Mouse (Mus musculus) thymus, adult 2 months (tissue): Measurements from ENCODE around the gene Abl1. TPM values are rescaled to one million over a fixed set of nuclear protein-coding genes. Genes with fewer than 3 reads are reported as not detected.
A peak's percentile ranks its signal among the peaks of the same experiment; 100 is the strongest.

Experiments
- DNase-seq: peaks from one replicate; pipeline ENCODE4 v3.0.0; 2021
- H3K27ac ChIP-seq: fragments of 200-500 bp; 2 replicates; pipeline ENCODE4 v1.5.1; 2012; ENCODE audit warnings: low read length, control low read depth; ENCODE audit not compliant: control insufficient read depth, insufficient read depth
- H3K27me3 ChIP-seq: fragments of 200-500 bp; 2 replicates; pipeline ENCODE4 v1.6.1; 2012; ENCODE audit warnings: mild to moderate bottlenecking, low read length, moderate library complexity, mixed read lengths; ENCODE audit not compliant: control insufficient read depth, insufficient read depth
- H3K36me3 ChIP-seq: fragments of 200-500 bp; 2 replicates; pipeline ENCODE4 v1.6.1; 2012; ENCODE audit warnings: mild to moderate bottlenecking, low read length, moderate library complexity; ENCODE audit not compliant: control insufficient read depth, insufficient read depth
- H3K4me1 ChIP-seq: fragments of 200-500 bp; replicated peaks from 2 replicates; pipeline ENCODE4 v1.6.1; 2012; ENCODE audit warnings: low read length; ENCODE audit not compliant: control insufficient read depth, insufficient read depth
- H3K4me3 ChIP-seq: fragments of 200-500 bp; 2 replicates; pipeline ENCODE4 v1.5.1; 2012; ENCODE audit warnings: mild to moderate bottlenecking, low read length, control low read depth, moderate library complexity; ENCODE audit not compliant: control insufficient read depth, insufficient read depth
- CTCF ChIP-seq: fragments of 200-500 bp; IDR thresholded peaks from 2 replicates; pipeline ENCODE4 v1.5.1; 2012; ENCODE audit warnings: mild to moderate bottlenecking, control low read depth, low read length, moderate library complexity, borderline replicate concordance; ENCODE audit not compliant: control insufficient read depth, poor library complexity, insufficient read depth; ENCODE audit errors: extremely low read depth
- POLR2A ChIP-seq: fragments of 200-500 bp; IDR thresholded peaks from 2 replicates; pipeline ENCODE4 v1.6.1; 2012; ENCODE audit warnings: mild to moderate bottlenecking, low read length, control low read depth, moderate library complexity; ENCODE audit not compliant: control insufficient read depth, poor library complexity, insufficient read depth; ENCODE audit errors: extremely low read depth
- WGBS: fragments of 180-500 bp; shearing (Covaris S2); methylation state at CpG from one replicate; pipeline ENCODE4 v1.1.7; 2018; 5-methylcytosine and 5-hydroxymethylcytosine counted together
- polyA plus RNA-seq: library from polyadenylated mRNA; depleted of rRNA; stranded (reverse); fragments of >200 nt; gene quantifications from 2 replicates; pipeline ENCODE4 v1.2.3, GENCODE M21; 2012

Abl1 gene
- polyA plus RNA-seq, 1 experiment: 93.4 TPM

DNA sequence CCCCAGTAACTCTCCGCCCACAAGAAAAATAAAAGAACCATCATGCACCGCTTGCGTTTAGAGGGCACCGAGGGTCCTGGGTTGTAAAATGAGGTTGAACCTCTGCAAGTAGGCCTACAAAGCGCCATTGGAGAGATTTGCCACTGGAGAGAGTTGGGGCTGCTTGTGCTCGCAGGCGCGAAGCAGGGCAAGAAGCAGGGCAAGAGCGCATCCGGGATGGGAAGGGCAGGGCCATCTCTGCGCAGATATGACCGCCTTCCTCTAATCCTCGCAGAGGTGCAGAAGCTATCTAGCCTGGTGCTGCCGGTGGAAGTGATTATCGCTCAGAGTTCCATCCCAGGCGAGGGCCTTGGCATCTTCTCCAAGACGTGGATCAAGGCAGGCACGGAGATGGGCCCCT lies 46.2 kb upstream of the Abl1 start:
- Histone ChIP-seq H3K36me3 (no peaks in the 10 kb centered on the region), H3K4me3 (no peak overlapping the region), H3K27ac (no peak overlapping the region), H3K27me3 (peaks cover 27% of the 10 kb centered on the region; the same call in 1 of the 2 replicates), H3K4me1 (no peaks in the 10 kb centered on the region)
- TF ChIP-seq CTCF (no peak), POLR2A (no peak)
- no peak for DNase-seq
- WGBS: 14% methylated on average over 18 of the region's 18 CpGs

- DNase-seq: peak; percentile 23
- 3% methylated on average over 109 of the region's 109 CpGs for WGBS
- peak overlapping the region; percentile 35 for H3K4me3 ChIP-seq
- H3K36me3 ChIP-seq: no peaks in the 10 kb centered on the region
- no peak overlapping the region for H3K27ac ChIP-seq
- TF ChIP-seq CTCF (no peak), POLR2A (0 out of 2 replicates have a peak, but pooled peaks have one; percentile 40)
- H3K27me3 ChIP-seq: peaks cover 13% of the 10 kb centered on the region
- H3K4me1 ChIP-seq: peaks cover 10% of the 10 kb centered on the region; the same call in 1 of the 2 replicates
Measured at GRCm38 (mm10) chr2:31653971-31654853, 34.0 kb upstream of the Abl1 start.

DNA sequence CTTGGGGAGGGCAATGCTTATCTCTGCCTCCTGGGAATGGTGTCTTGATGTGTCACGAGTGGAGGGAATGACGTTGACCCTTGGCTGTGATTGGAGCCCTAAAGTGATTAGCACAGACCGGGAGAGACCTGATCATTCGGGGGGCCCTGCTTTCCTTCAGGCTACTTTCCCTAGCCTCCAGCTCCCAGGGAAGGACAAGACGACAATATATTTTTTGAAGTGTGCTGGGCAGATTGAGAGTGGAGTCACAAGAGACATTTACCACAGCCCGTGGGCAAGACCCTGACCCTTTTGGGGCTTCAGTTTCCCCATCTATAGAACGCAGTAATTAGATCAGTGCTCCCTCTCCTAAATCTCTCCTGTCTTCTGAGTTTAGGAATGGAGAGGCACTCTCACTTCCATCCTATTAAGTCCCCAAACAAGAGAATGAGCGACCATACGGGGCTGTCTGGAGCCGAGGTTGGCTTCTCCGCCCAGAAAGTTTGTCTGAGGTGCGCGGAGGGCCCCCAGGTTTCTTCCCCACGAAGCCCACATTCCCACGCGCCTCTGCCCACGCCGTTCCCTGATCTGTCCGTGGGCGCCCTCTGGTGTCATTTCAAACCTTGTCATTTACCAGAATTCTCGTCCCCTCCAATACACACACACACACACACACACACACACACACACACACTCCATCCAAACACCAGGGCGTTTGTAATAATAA lies 33.2 kb upstream of the Abl1 start:
- H3K36me3 ChIP-seq: no peaks in the 10 kb centered on the region
- H3K4me3 ChIP-seq: no peak overlapping the region
- TF ChIP-seq POLR2A (no peak), CTCF (peak; percentile 44; the same call in 1 of the 2 replicates)
- no peak overlapping the region for H3K27ac ChIP-seq
- 8% methylated on average over 22 of the region's 22 CpGs for WGBS
- H3K27me3 ChIP-seq: peaks cover 13% of the 10 kb centered on the region
- DNase-seq: peak; percentile 54
- H3K4me1 ChIP-seq: peaks cover 10% of the 10 kb centered on the region; the same call in 1 of the 2 replicates

- H3K36me3 ChIP-seq: no peaks in the 10 kb centered on the region
- peaks cover 10% of the 10 kb centered on the region; the same call in 1 of the 2 replicates for H3K4me1 ChIP-seq
- no peak for TF ChIP-seq CTCF
- no peak for TF ChIP-seq POLR2A
- WGBS: 90% methylated on average over 7 of the region's 7 CpGs
- no peak overlapping the region for H3K4me3 ChIP-seq
- no peak overlapping the region for H3K27ac ChIP-seq
- no peak for DNase-seq
- peaks cover 13% of the 10 kb centered on the region for H3K27me3 ChIP-seq
Measured at GRCm38 (mm10) chr2:31656374-31656773, 31.8 kb upstream of the Abl1 start.

GRCm38 (mm10) chr2:31662939-31663803 lies 25.0 kb upstream of the Abl1 start:
- H3K27ac ChIP-seq: no peak overlapping the region
- H3K27me3 ChIP-seq: no peaks in the 10 kb centered on the region
- DNase-seq: no peak
- H3K4me1 ChIP-seq: no peaks in the 10 kb centered on the region
- no peaks in the 10 kb centered on the region for H3K36me3 ChIP-seq
- TF ChIP-seq CTCF (no peak), POLR2A (no peak)
- 59% methylated on average over 8 of the region's 8 CpGs for WGBS
- H3K4me3 ChIP-seq: no peak overlapping the region

GRCm38 (mm10) chr2:31663804-31664180 lies 24.4 kb upstream of the Abl1 start:
- 94% methylated on average over 1 of the region's 1 CpGs for WGBS
- Histone ChIP-seq H3K4me1 (no peaks in the 10 kb centered on the region), H3K4me3 (no peak overlapping the region), H3K36me3 (no peaks in the 10 kb centered on the region), H3K27me3 (no peaks in the 10 kb centered on the region), H3K27ac (no peak overlapping the region)
- no peak for TF ChIP-seq CTCF
- no peak for TF ChIP-seq POLR2A
- no peak for DNase-seq
